Mouse (Mus musculus): ENCODE results near the gene Car2. TPM values are rescaled to one million over a fixed set of nuclear protein-coding genes. Genes with fewer than 3 reads are reported as not detected.

Gene Car2
- polyA plus RNA-seq, 1 experiment from 2014 or later, result 9.8 TPM

GRCm38 (mm10) chr3:14944706-14945105 is 58.6 kb downstream of the Car2 start:
- DNase-seq (ENCODE audit: low spot score), result no peak

GRCm38 (mm10) chr3:14945627-14946026 is 59.6 kb downstream of the Car2 start:
- DNase-seq (ENCODE audit: low spot score), result no peak

GRCm38 (mm10) chr3:14948067-14948800 is 62.2 kb downstream of the Car2 start:
- DNase-seq (ENCODE audit: low spot score), result no peak

GRCm38 (mm10) chr3:14950031-14950430 is 64.0 kb downstream of the Car2 start:
- no peak for DNase-seq (ENCODE audit: low spot score)

Other genes starting within 250 kb of the Car2 start
- 2.1 and 2.5 TPM in 2 replicates for gene Car13, start 244.5 kb upstream of the Car2 start, polyA plus RNA-seq (2015; fragmentation: Nextera tagmentation; extraction: Ambion mirVana)
- gene Car1, start 77.9 kb upstream of the Car2 start, polyA plus RNA-seq (2015; fragmentation: Nextera tagmentation; extraction: Ambion mirVana), result 0.42 and 0.49 TPM in 2 replicates
- gene Car3, start 22.8 kb upstream of the Car2 start, polyA plus RNA-seq (2015; fragmentation: Nextera tagmentation; extraction: Ambion mirVana), result 1.3 and 23.5 TPM in 2 replicates